Mouse (Mus musculus) bone marrow macrophage, adult 2 months (primary cell): ENCODE data around the gene Olfr128. TPM values are rescaled to one million over a fixed set of nuclear protein-coding genes. Genes with fewer than 3 reads are reported as not detected.
"Not testable (repeated sequence)": the region's sequence is repeated elsewhere in the genome, so short reads cannot be mapped to it uniquely, and the experiment has no call there.

ENCODE experiments used
- H3K27ac ChIP-seq: 2 replicates; pipeline ENCODE4 v1.5.1; 2012; ENCODE audit warnings: low read depth, low read length; ENCODE audit not compliant: insufficient read depth
- H3K4me1 ChIP-seq: 2 replicates; pipeline ENCODE4 v1.6.1; 2012; ENCODE audit warnings: low read length; ENCODE audit not compliant: control insufficient read depth, insufficient read depth
- H3K4me3 ChIP-seq: 2 replicates; pipeline ENCODE4 v1.5.1; 2012; ENCODE audit warnings: mild to moderate bottlenecking, low read length, moderate library complexity; ENCODE audit not compliant: insufficient read depth
- CTCF ChIP-seq: IDR thresholded peaks from 2 replicates; pipeline ENCODE4 v1.5.1; 2012; ENCODE audit warnings: low read depth, mild to moderate bottlenecking, low read length, moderate library complexity
- POLR2A ChIP-seq: IDR thresholded peaks from 2 replicates; pipeline ENCODE4 v1.6.1; 2012; ENCODE audit warnings: mild to moderate bottlenecking, low read depth, low read length, borderline replicate concordance
- polyA plus RNA-seq: library from polyadenylated mRNA; stranded (reverse); fragments of >200 nt; gene quantifications from 2 replicates; pipeline ENCODE4 v1.2.4, GENCODE M21; 2012; ENCODE audit not compliant: missing spikeins, insufficient read depth, insufficient read length

Gene Olfr128
- not detected in 2 replicates for polyA plus RNA-seq

GRCm38 (mm10) chr17:37920248-37920647 lies at the start of gene Olfr128:
Gene Olfr128 (plus strand): TSS chr17:37920548.
- Histone ChIP-seq H3K4me1 (no peaks in the 10 kb centered on the region), H3K27ac (no peak within 1 kb of the TSS), H3K4me3 (no peak within 1 kb of the TSS)
- no peak for TF ChIP-seq POLR2A
- no peak for TF ChIP-seq CTCF

GRCm38 (mm10) chr17:37873830-37874229 lies 46.5 kb upstream of the Olfr128 start:
- no peak overlapping the region for H3K27ac ChIP-seq
- H3K4me1 ChIP-seq, result no peaks in the 10 kb centered on the region
- TF ChIP-seq POLR2A (no peak), CTCF (no peak)
- H3K4me3 ChIP-seq, result no peak overlapping the region

- Histone ChIP-seq H3K4me1 (no peaks in the 10 kb centered on the region), H3K4me3 (no peak within 1 kb of the TSS), H3K27ac (no peak within 1 kb of the TSS)
- no peak for TF ChIP-seq CTCF
- no peak for TF ChIP-seq POLR2A
Observed at GRCm38 (mm10) chr17:37900137-37900536, 20.2 kb upstream of the Olfr128 start, which contains the start of gene Olfr127. Gene Olfr127 (plus strand): TSS chr17:37900437.

GRCm38 (mm10) chr17:37906821-37907220 lies 13.5 kb upstream of the Olfr128 start:
- not testable (repeated sequence) for H3K4me3 ChIP-seq, H3K27ac ChIP-seq

GRCm38 (mm10) chr17:37952979-37953378 lies 32.6 kb downstream of the Olfr128 start, which contains the start of gene Olfr761:
Gene Olfr761 (minus strand): TSS chr17:37953079.
- TF ChIP-seq CTCF, result no peak
- no peak for TF ChIP-seq POLR2A
- Histone ChIP-seq H3K4me3 (no peak within 1 kb of the TSS), H3K4me1 (no peaks in the 10 kb centered on the region), H3K27ac (no peak within 1 kb of the TSS)

More at GRCm38 (mm10) chr17:37906821-37907220, 13.5 kb upstream of the Olfr128 start:
- H3K4me1 ChIP-seq, result not testable (repeated sequence)

- TF ChIP-seq POLR2A (no peak), CTCF (no peak)
- no peak overlapping the region for H3K4me3 ChIP-seq
- H3K4me1 ChIP-seq, result no peaks in the 10 kb centered on the region
- H3K27ac ChIP-seq, result no peak overlapping the region
Observed at GRCm38 (mm10) chr17:37973591-37973990, 53.2 kb downstream of the Olfr128 start.

Other genes with a start within 250 kb of the Olfr128 start
- not detected in 2 replicates for gene Olfr119, start 224.0 kb upstream of the Olfr128 start, polyA plus RNA-seq
- gene Olfr120, start 198.7 kb upstream of the Olfr128 start, polyA plus RNA-seq, result not detected in 2 replicates
- gene Olfr121, start 171.7 kb upstream of the Olfr128 start, polyA plus RNA-seq, result not detected in 2 replicates
- not detected in 2 replicates for gene Olfr122, start 151.9 kb upstream of the Olfr128 start, polyA plus RNA-seq
- gene Olfr123, start 127.0 kb upstream of the Olfr128 start, polyA plus RNA-seq, result not detected in 2 replicates
- gene Olfr124, start 120.7 kb upstream of the Olfr128 start, polyA plus RNA-seq, result not detected in 2 replicates
- not detected in 2 replicates for gene Olfr125, start 87.6 kb upstream of the Olfr128 start, polyA plus RNA-seq
- gene Olfr126, start 73.1 kb upstream of the Olfr128 start, polyA plus RNA-seq, result not detected in 2 replicates
- not detected in 2 replicates for gene Olfr127, start 20.1 kb upstream of the Olfr128 start, polyA plus RNA-seq
- gene Olfr761, start 32.5 kb downstream of the Olfr128 start, polyA plus RNA-seq, result not detected in 2 replicates
- not detected in 2 replicates for gene Olfr129, start 139.5 kb downstream of the Olfr128 start, polyA plus RNA-seq
- gene Olfr130, start 143.4 kb downstream of the Olfr128 start, polyA plus RNA-seq, result not detected in 2 replicates
- gene Olfr131, start 168.1 kb downstream of the Olfr128 start, polyA plus RNA-seq, result not detected in 2 replicates
- gene Olfr132, start 214.0 kb downstream of the Olfr128 start, polyA plus RNA-seq, result not detected in 2 replicates
- not detected in 2 replicates for gene Olfr133, start 224.7 kb downstream of the Olfr128 start, polyA plus RNA-seq